Mouse (Mus musculus): ENCODE measurements around the gene Cpa2.

Cpa2 gene

DNA sequence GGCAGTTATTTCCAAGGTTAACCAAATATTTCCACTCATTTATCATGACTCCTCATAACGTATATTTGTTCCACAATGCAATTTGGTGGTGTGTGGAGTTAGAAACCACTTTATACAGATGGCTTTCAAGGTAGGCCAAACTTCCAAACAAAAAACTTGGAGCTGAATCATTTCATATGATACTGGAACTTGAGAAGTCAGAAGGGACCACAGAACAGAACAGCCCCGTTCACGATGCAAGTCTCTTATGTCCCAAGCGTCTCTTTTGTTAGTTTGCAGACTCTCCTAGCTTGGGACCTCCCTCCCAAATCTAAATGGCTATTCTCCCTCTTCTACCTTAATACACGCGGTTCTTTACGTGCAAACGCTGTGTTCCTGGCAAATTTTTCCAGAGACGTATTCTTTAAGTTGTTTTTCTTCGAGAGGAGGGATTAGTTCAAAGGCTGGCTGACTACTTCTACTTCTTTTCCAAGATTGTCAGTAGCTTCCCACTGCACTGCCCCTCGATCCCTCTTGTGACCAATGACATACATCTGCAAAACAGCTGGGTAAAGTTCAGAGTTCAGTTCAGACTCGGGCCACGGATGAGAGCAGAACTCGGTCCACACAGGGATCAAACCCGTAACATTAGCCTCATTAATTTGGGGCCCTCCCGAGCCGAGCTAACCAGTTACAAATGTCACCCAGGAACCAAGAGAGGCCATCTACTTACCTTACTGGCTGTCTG, 35.3 kb downstream of the Cpa2 start:
- DNase-seq (ENCODE audit: low read depth, low spot score) = no peak

GRCm38 (mm10) chr6:30579961-30580840, 38.8 kb downstream of the Cpa2 start:
- no peak for DNase-seq (ENCODE audit: low read depth, low spot score)

- no peak for DNase-seq (ENCODE audit: low read depth, low spot score)
Measured at GRCm38 (mm10) chr6:30580841-30581176, 39.4 kb downstream of the Cpa2 start.

- no peak for DNase-seq (ENCODE audit: low read depth, low spot score)
Measured at GRCm38 (mm10) chr6:30586886-30587442, 45.6 kb downstream of the Cpa2 start.

DNA sequence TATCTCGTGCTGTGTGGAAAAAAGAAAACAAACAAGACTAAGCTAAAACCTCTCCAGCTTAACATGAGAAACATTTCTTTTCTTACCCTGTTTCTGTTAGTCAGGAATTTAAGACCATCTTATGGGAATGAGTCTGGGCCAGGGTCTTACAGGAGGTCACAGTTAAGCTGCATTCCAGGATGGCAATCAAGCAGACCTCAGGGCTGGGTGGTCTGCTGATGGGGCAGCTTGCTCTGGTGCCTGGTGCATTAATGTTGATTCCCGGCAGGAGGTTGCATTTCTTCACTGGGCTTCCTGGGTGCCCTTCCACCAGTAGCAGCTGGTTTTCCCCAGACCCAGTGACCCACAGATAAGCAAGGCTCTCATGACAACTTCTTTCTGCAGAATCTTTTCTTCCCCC, 48.4 kb downstream of the Cpa2 start:
- no peak for DNase-seq (ENCODE audit: low read depth, low spot score)

- DNase-seq (ENCODE audit: low read depth, low spot score) = no peak
Measured at GRCm38 (mm10) chr6:30591851-30592404, 50.5 kb downstream of the Cpa2 start.

GRCm38 (mm10) chr6:30592417-30592974, 51.1 kb downstream of the Cpa2 start:
- DNase-seq (ENCODE audit: low read depth, low spot score) = no peak

DNA sequence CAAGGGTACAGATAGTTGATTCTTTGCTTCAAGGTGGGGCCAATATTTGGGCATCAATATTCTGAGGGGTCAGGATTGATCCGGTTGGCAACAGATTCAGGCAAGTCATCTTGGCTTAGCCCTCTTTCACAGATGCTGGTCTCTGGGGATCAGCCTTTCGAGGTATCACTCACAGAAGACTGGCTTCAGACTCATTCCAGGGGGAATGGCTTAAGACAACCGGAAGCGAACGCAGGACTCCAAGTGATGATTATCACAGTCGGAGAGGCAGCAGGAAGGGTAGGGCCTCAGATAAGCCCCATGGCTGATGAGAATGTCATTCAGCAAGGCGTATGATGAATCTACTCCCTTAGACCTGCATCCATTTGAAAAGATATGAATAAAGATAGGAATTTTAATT, 53.0 kb downstream of the Cpa2 start:
- no peak for DNase-seq (ENCODE audit: low read depth, low spot score)

- no peak for DNase-seq (ENCODE audit: low read depth, low spot score)
Measured at GRCm38 (mm10) chr6:30596230-30596898, 55.0 kb downstream of the Cpa2 start.

DNA sequence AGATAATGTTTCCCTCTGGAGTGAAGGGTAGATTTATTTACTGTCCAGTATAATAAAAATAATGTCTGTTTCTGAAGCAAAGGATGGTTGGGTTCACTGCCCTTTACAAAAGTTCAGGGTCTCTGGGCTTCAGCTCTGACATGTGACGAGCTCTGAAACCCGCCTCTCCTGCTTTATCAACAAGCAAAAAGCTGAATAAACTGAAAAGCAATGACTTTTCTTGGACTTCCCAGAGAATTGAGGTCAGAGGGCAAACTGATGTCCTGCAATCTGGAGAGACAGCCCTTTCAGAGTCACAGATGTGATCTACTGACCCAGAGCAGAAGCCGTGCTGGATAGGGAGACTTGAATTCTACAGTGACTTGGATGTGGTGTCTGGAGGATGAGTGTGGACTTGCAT, 58.7 kb downstream of the Cpa2 start:
- DNase-seq (ENCODE audit: low read depth, low spot score) = no peak

GRCm38 (mm10) chr6:30600995-30601394, 59.6 kb downstream of the Cpa2 start:
- DNase-seq (ENCODE audit: low read depth, low spot score) = no peak

- no peak for DNase-seq (ENCODE audit: low read depth, low spot score)
Measured at GRCm38 (mm10) chr6:30604342-30604867, 63.0 kb downstream of the Cpa2 start.

DNA sequence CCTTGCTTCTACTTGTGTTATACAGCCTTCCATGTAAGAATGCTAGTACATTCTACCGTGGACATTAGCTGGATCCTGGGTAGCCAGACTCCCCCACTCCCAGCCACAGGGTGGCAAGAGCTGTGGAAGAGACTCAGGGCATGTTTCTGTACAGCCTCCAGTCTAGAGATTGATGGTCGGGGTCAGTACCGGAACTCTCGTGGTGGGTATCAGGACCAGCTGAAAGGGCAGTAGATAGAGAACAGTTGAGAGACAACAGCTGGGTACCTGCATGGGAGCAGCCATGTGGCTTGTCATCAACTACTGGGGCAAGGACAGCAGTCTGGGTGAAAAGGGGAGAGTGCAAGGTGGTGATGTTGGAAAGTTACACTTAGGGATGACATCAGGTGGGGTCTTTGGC, 63.7 kb downstream of the Cpa2 start:
- DNase-seq (ENCODE audit: low read depth, low spot score) = no peak

- no peak for DNase-seq (ENCODE audit: low read depth, low spot score)
Measured at GRCm38 (mm10) chr6:30605672-30606071, 64.3 kb downstream of the Cpa2 start.

DNA sequence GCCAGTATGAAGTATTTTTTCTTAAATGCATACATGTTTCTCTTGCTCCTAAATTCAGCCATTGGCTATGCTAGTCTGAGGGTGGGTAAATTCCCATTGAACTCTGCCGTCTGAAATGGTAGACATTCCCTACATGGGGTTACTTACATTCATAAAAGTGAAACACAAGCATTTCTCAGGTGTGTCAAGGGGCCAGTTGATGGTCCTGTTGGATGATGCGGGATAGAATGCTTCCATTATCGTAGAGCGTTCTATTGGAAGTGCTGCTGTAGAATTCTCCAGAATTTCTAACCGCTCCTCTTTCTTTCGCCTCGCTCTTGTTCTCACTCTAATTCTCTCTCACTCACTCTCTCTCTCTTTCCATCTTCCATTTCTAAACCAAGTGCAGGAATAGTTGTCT, 69.3 kb downstream of the Cpa2 start, which contains the start of gene Cpa5:
Gene Cpa5 (plus strand): TSS at position 301 of the 400 bp plus-strand sequence.
- DNase-seq (ENCODE audit: low read depth, low spot score) = no peak

GRCm38 (mm10) chr6:30611212-30611611, 69.8 kb downstream of the Cpa2 start:
- DNase-seq (ENCODE audit: low read depth, low spot score) = no peak

Measured in A20 (cell line).